In the genomic region with DNA sequence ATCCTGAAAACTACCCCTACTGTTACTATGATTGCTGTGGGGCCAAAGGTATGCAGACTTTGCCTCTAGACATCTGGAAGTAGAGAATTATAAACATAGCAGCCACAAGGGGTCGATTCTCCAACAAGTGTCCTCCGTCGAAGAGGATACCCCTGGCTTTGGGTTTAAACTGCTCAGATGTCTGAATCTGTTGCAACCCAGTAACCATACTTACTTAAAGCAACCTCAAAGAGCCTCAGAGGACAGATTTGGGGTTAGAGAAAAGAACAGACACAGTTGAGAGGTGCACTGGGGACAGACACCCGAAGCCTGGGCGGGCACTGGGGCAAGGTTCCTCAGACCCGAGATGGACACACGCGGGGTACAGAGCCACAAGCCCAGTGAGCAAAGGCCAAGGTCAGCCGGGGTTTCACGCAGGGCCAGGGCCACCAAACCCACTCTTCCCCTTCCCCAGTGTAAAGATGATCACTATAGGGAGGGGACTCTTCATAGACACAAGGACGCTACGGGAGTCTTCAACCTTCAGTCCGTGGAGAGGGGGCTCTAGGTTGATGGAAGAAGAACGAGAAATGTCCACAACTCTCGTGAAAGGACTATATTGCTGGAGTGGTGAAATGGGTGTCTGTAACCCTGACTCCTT, we compare ENCODE assay signal across 8 mouse cellular contexts. TPM values are rescaled to one million over a fixed set of nuclear protein-coding genes. Genes with fewer than 3 reads are reported as not detected.
A peak's percentile ranks its signal among the peaks of the same experiment; 100 is the strongest.
DNase-seq lines count a peak whose midpoint lies in the region; ATAC-seq lines count a peak whose summit lies in the region.

No protein-coding gene starts in this region.

- peaks cover 16% of the 10 kb centered on the region for H3K36me3 ChIP-seq in heart, embryonic 13.5 days
- 0 out of 2 replicates have a peak, but pooled peaks cover 8% of the 10 kb centered on the region for H3K36me3 ChIP-seq in midbrain, embryonic 10.5 days

- WGBS in heart, embryonic 13.5 days: 20% methylated on average over 15 of the region's 15 CpGs
- WGBS in midbrain, embryonic 10.5 days: 53% methylated on average over 15 of the region's 15 CpGs

- no peaks in the 10 kb centered on the region for H3K9me3 ChIP-seq in heart, embryonic 13.5 days
- no peaks in the 10 kb centered on the region; the same call in 1 of the 2 replicates for H3K9me3 ChIP-seq in midbrain, embryonic 10.5 days (replicated peaks)

- peak overlapping the region; percentile 99 for H3K9ac ChIP-seq in heart, embryonic 13.5 days

- peak overlapping the region; percentile 97 for H3K4me3 ChIP-seq in brown adipose tissue, adult 24 weeks (ENCODE audit: insufficient read depth, low read depth, low read length)
- H3K4me3 ChIP-seq in heart, embryonic 13.5 days: peak overlapping the region; percentile 98
- H3K4me3 ChIP-seq in midbrain, embryonic 10.5 days: peak overlapping the region; percentile 89

- H3K27me3 ChIP-seq in heart, embryonic 13.5 days (replicated peaks): no peaks in the 10 kb centered on the region
- no peaks in the 10 kb centered on the region for H3K27me3 ChIP-seq in midbrain, embryonic 10.5 days (ENCODE audit: low read depth, poor library complexity, severe bottlenecking)

- ATAC-seq in heart, embryonic 13.5 days (ENCODE audit: extremely low read depth, insufficient number of reproducible peaks, low FRiP score, low TSS enrichment): no peak

- peak overlapping the region; percentile 82 for H3K4me2 ChIP-seq in heart, embryonic 13.5 days

- H3K27ac ChIP-seq in brown adipose tissue, adult 24 weeks (replicated peaks; ENCODE audit: low read depth, low read length): peak overlapping the region; percentile 91
- H3K27ac ChIP-seq in heart, embryonic 13.5 days (replicated peaks): peak overlapping the region; percentile 91
- H3K27ac ChIP-seq in midbrain, embryonic 10.5 days (replicated peaks): peak overlapping the region; percentile 91

- H3K4me1 ChIP-seq in brown adipose tissue, adult 24 weeks (ENCODE audit: control insufficient read depth, insufficient read depth, insufficient read length, low read length): peaks cover 29% of the 10 kb centered on the region
- peaks cover 49% of the 10 kb centered on the region for H3K4me1 ChIP-seq in heart, embryonic 13.5 days
- peaks cover 29% of the 10 kb centered on the region for H3K4me1 ChIP-seq in midbrain, embryonic 10.5 days

- DNase-seq in cerebellum, postnatal 10 days: peak; percentile 17 to 21
- DNase-seq in cerebellum, adult 8-10 months: no peak
- peak; percentile 43 for DNase-seq in kidney, postnatal 14 days
- DNase-seq in midbrain, embryonic 10.5 days (ENCODE audit: low spot score): peak; percentile 16
- peak; percentile 30 for DNase-seq in thymus, postnatal 14 days
- DNase-seq in right cerebral cortex, postnatal 25 days: no peak

RNA-seq across cellular contexts. Expression of gene Insr, which starts 1.1 kb away (rescaled TPM):
- 25.0 and 35.7 TPM in 2 replicates for polyA plus RNA-seq in brown adipose tissue, adult 24 weeks (2012; ENCODE audit: insufficient read depth, insufficient read length, missing spikeins)
- 47.7 and 52.0 TPM in 2 replicates for polyA plus RNA-seq in heart, embryonic 13.5 days (2015; fragmentation: Nextera tagmentation; extraction: Ambion mirVana)
- 21.9 and 26.3 TPM in 2 replicates for polyA plus RNA-seq in midbrain, embryonic 10.5 days (2016; fragmentation: Nextera tagmentation; extraction: Ambion mirVana)

Comparison
In these comparisons a context has a peak if more than half of its experiments do, and no peak if none do; other contexts are left out.
1. DNase-seq: peak in cerebellum, postnatal 10 days (2 of 2), kidney, postnatal 14 days (single experiment), midbrain, embryonic 10.5 days (single experiment) and thymus, postnatal 14 days (single experiment); none in cerebellum, adult 8-10 months (single experiment) and right cerebral cortex, postnatal 25 days (single experiment).
2. Peak in every context shown above with its lines, with median percentiles within 50 percentile points of each other: H3K27ac ChIP-seq and H3K4me3 ChIP-seq.